Mouse (Mus musculus): ENCODE measurements around the gene Pmpcb. TPM values are rescaled to one million over a fixed set of nuclear protein-coding genes. Genes with fewer than 3 reads are reported as not detected.

The Pmpcb gene
- total and polyA plus RNA-seq, 3 experiments = 41.6 to 113 (median 60.8) TPM

DNA sequence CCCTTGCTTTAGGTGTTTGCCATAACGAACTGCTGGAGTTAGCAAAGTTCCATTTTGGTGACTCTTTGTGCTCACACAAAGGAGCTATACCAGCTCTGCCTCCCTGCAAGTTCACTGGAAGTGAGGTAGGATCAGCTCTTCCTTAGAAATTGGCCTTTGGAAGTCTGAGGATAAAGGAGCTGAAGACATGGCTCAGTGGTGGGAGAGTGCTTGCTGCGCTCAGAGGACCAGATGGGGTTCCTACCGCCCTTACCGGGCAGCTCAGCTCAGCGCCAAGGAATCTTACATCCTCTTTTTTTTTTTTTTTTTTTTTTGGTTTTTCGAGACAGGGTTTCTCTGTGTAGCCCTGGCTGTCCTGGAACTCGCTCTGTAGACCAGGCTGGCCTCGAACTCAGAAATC, 9.0 kb downstream of the Pmpcb start:
- no peak for ATAC-seq (ENCODE audit: extremely low read depth, insufficient number of reproducible peaks, low FRiP score, poor library complexity, severe bottlenecking)
- no peak for TF ChIP-seq TAL1 (conservative IDR thresholded peaks at IDR 0.05; ENCODE audit: low read depth, low read length)
- TF ChIP-seq POLR2AphosphoS5 (IDR thresholded peaks at IDR 0.05; ENCODE audit: insufficient replicate concordance, low read depth, low read length) = no peak
- TF ChIP-seq CTCF (IDR thresholded peaks at IDR 0.05; ENCODE audit: low read depth, low read length) = no peak
- no peak for TF ChIP-seq GATA1 (IDR thresholded peaks at IDR 0.05; ENCODE audit: borderline replicate concordance, low read length)
- no peak for TF ChIP-seq GATA2 (IDR thresholded peaks at IDR 0.05; ENCODE audit: borderline replicate concordance, low read depth, low read length)
- Histone ChIP-seq H3K27me3 (ENCODE audit: insufficient read depth, low read length) (no peaks in the 10 kb centered on the region), H3K4me1 (ENCODE audit: insufficient read depth, low read depth, low read length) (no peaks in the 10 kb centered on the region), H3K9me3 (replicated peaks) (no peaks in the 10 kb centered on the region), H3K4me3 (ENCODE audit: low read depth, low read length) (no peak overlapping the region), H3K36me3 (replicated peaks) (peaks cover 84% of the 10 kb centered on the region)
- no peak for DNase-seq (ENCODE audit: low spot score)

GRCm38 (mm10) chr5:21768506-21768905, 31.6 kb downstream of the Pmpcb start:
- Histone ChIP-seq H3K4me1 (ENCODE audit: insufficient read depth, low read depth, low read length) (0 out of 2 replicates have a peak, but pooled peaks cover 3% of the 10 kb centered on the region), H3K27me3 (ENCODE audit: insufficient read depth, low read length) (no peaks in the 10 kb centered on the region), H3K4me3 (ENCODE audit: low read depth, low read length) (no peak overlapping the region), H3K9me3 (replicated peaks) (no peaks in the 10 kb centered on the region), H3K36me3 (replicated peaks) (peaks cover 76% of the 10 kb centered on the region)
- DNase-seq (ENCODE audit: low spot score) (no peak), ATAC-seq (ENCODE audit: extremely low read depth, insufficient number of reproducible peaks, low FRiP score, poor library complexity, severe bottlenecking) (no peak)
- TF ChIP-seq GATA1 (IDR thresholded peaks at IDR 0.05; ENCODE audit: borderline replicate concordance, low read length) (no peak), CTCF (IDR thresholded peaks at IDR 0.05; ENCODE audit: low read depth, low read length) (no peak), GATA2 (IDR thresholded peaks at IDR 0.05; ENCODE audit: borderline replicate concordance, low read depth, low read length) (no peak), POLR2AphosphoS5 (IDR thresholded peaks at IDR 0.05; ENCODE audit: insufficient replicate concordance, low read depth, low read length) (no peak), TAL1 (conservative IDR thresholded peaks at IDR 0.05; ENCODE audit: low read depth, low read length) (no peak)

- H3K4me1 ChIP-seq (ENCODE audit: insufficient read depth, low read depth, low read length) = 0 out of 2 replicates have a peak, but pooled peaks cover 3% of the 10 kb centered on the region
- H3K9me3 ChIP-seq (replicated peaks) = no peaks in the 10 kb centered on the region
- ATAC-seq (ENCODE audit: extremely low read depth, insufficient number of reproducible peaks, low FRiP score, poor library complexity, severe bottlenecking) = no peak
- no peak for TF ChIP-seq POLR2AphosphoS5 (IDR thresholded peaks at IDR 0.05; ENCODE audit: insufficient replicate concordance, low read depth, low read length)
- H3K36me3 ChIP-seq (replicated peaks) = peaks cover 76% of the 10 kb centered on the region
- no peak overlapping the region for H3K4me3 ChIP-seq (ENCODE audit: low read depth, low read length)
- no peak for DNase-seq (ENCODE audit: low spot score)
- H3K27me3 ChIP-seq (ENCODE audit: insufficient read depth, low read length) = no peaks in the 10 kb centered on the region
These were observed 32.9 kb downstream of the Pmpcb start for GRCm38 (mm10) chr5:21769841-21770240.

GRCm38 (mm10) chr5:21776491-21776890, 39.5 kb downstream of the Pmpcb start:
- TF ChIP-seq GATA2 (IDR thresholded peaks at IDR 0.05; ENCODE audit: borderline replicate concordance, low read depth, low read length) (no peak), CTCF (IDR thresholded peaks at IDR 0.05; ENCODE audit: low read depth, low read length) (no peak), TAL1 (conservative IDR thresholded peaks at IDR 0.05; ENCODE audit: low read depth, low read length) (no peak), GATA1 (IDR thresholded peaks at IDR 0.05; ENCODE audit: borderline replicate concordance, low read length) (no peak), POLR2AphosphoS5 (IDR thresholded peaks at IDR 0.05; ENCODE audit: insufficient replicate concordance, low read depth, low read length) (no peak)
- no peaks in the 10 kb centered on the region for H3K27me3 ChIP-seq (ENCODE audit: insufficient read depth, low read length)
- H3K4me3 ChIP-seq (ENCODE audit: low read depth, low read length) = no peak overlapping the region
- no peaks in the 10 kb centered on the region for H3K9me3 ChIP-seq (replicated peaks)
- DNase-seq (ENCODE audit: low spot score) (no peak), ATAC-seq (ENCODE audit: extremely low read depth, insufficient number of reproducible peaks, low FRiP score, poor library complexity, severe bottlenecking) (no peak)
- H3K36me3 ChIP-seq (replicated peaks) = peaks cover 78% of the 10 kb centered on the region
- H3K4me1 ChIP-seq (ENCODE audit: insufficient read depth, low read depth, low read length) = peaks cover 7% of the 10 kb centered on the region

- TF ChIP-seq TAL1 (conservative IDR thresholded peaks at IDR 0.05; ENCODE audit: low read depth, low read length) = no peak
- no peak for TF ChIP-seq POLR2AphosphoS5 (IDR thresholded peaks at IDR 0.05; ENCODE audit: insufficient replicate concordance, low read depth, low read length)
- no peak for TF ChIP-seq CTCF (IDR thresholded peaks at IDR 0.05; ENCODE audit: low read depth, low read length)
- no peak for TF ChIP-seq GATA2 (IDR thresholded peaks at IDR 0.05; ENCODE audit: borderline replicate concordance, low read depth, low read length)
- no peak for TF ChIP-seq GATA1 (IDR thresholded peaks at IDR 0.05; ENCODE audit: borderline replicate concordance, low read length)
- H3K4me1 ChIP-seq (ENCODE audit: insufficient read depth, low read depth, low read length) = peaks cover 42% of the 10 kb centered on the region
- ATAC-seq (ENCODE audit: extremely low read depth, insufficient number of reproducible peaks, low FRiP score, poor library complexity, severe bottlenecking) (no peak), DNase-seq (ENCODE audit: low spot score) (peak; percentile 58)
- H3K4me3 ChIP-seq (ENCODE audit: low read depth, low read length) = peak overlapping the region; percentile 95
- no peaks in the 10 kb centered on the region for H3K27me3 ChIP-seq (ENCODE audit: insufficient read depth, low read length)
- no peaks in the 10 kb centered on the region for H3K9me3 ChIP-seq (replicated peaks)
- peaks cover 54% of the 10 kb centered on the region for H3K36me3 ChIP-seq (replicated peaks)
These were observed 47.5 kb downstream of the Pmpcb start for GRCm38 (mm10) chr5:21784161-21785052.

DNA sequence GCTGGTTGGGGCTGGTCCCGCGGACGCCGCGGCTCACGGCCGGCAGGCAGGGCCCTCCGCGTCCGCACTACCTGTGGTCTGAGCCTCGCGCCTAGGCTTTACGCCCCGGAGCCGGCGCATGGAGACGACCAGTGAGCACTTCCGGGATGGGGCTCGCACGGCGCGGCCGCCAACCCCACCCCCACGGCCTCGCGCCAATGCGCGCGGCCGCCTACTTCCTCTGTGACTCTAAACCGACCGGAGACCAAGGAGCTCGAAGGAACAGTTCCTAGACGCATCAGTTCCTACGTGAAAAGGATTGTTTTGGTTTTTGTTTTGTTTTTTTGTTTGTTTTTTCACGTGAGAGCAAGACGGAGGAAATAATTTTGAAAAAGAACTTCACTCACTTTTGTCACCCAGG, 48.1 kb downstream of the Pmpcb start, which contains the start of the genes Dnajc2 and Psmc2:
TSS of gene Dnajc2 (minus strand) at position 199 of the 400 bp plus-strand sequence.
TSS of gene Psmc2 (plus strand) at position 231 of the 400 bp plus-strand sequence.
- Histone ChIP-seq H3K4me1 (ENCODE audit: insufficient read depth, low read depth, low read length) (peaks cover 41% of the 10 kb centered on the region), H3K27me3 (ENCODE audit: insufficient read depth, low read length) (no peaks in the 10 kb centered on the region), H3K36me3 (replicated peaks) (peaks cover 54% of the 10 kb centered on the region), H3K4me3 (ENCODE audit: low read depth, low read length) (peak within 1 kb of the TSS; percentile 95), H3K9me3 (replicated peaks) (no peaks in the 10 kb centered on the region)
- TF ChIP-seq GATA2 (IDR thresholded peaks at IDR 0.05; ENCODE audit: borderline replicate concordance, low read depth, low read length) (no peak), TAL1 (conservative IDR thresholded peaks at IDR 0.05; ENCODE audit: low read depth, low read length) (no peak), GATA1 (IDR thresholded peaks at IDR 0.05; ENCODE audit: borderline replicate concordance, low read length) (no peak), POLR2AphosphoS5 (IDR thresholded peaks at IDR 0.05; ENCODE audit: insufficient replicate concordance, low read depth, low read length) (no peak), CTCF (IDR thresholded peaks at IDR 0.05; ENCODE audit: low read depth, low read length) (no peak)
- DNase-seq (ENCODE audit: low spot score) = peak; percentile 92
- peak; percentile 63 for ATAC-seq (ENCODE audit: extremely low read depth, insufficient number of reproducible peaks, low FRiP score, poor library complexity, severe bottlenecking)
